Mouse (Mus musculus) CD8-positive naive resting alpha-beta T cell, adult 2 months (primary cell): Measurements from ENCODE around the gene Med18.
"Not testable (repeated sequence)": the region's sequence is repeated elsewhere in the genome, so short reads cannot be mapped to it uniquely, and the experiment has no call there.

ENCODE experiments used
- DNase-seq, 2 experiments: peaks; one replicate each; pipeline ENCODE4 v3.0.0; 2022; ENCODE audit warnings: low read depth in 2 of 2, low spot score in 2 of 2

Gene Med18

GRCm38 (mm10) chr4:132482956-132483608 is 19.4 kb upstream of the Med18 start:
- DNase-seq: no peak

GRCm38 (mm10) chr4:132482104-132482503 is 18.4 kb upstream of the Med18 start:
- not testable (repeated sequence) for DNase-seq

DNA sequence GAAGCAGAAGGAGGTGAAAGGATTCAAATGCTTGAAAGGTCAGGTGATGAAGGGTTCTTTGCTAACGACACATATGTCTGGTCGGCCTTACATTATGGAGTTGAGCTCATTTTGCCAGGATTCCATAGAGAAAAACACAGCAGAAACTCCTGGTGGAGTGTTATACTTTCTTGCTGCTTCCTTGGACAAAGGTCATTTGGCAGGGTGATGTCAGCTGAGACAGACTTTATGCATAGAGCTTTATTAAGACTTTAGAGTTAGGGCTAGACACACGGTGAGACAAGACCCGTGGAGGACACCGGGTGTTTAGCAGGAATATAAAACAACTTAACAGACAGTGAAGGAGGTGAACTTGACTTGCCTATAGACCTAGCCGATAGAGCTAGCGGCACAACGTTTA is 14.1 kb upstream of the Med18 start:
- no peak for DNase-seq

DNA sequence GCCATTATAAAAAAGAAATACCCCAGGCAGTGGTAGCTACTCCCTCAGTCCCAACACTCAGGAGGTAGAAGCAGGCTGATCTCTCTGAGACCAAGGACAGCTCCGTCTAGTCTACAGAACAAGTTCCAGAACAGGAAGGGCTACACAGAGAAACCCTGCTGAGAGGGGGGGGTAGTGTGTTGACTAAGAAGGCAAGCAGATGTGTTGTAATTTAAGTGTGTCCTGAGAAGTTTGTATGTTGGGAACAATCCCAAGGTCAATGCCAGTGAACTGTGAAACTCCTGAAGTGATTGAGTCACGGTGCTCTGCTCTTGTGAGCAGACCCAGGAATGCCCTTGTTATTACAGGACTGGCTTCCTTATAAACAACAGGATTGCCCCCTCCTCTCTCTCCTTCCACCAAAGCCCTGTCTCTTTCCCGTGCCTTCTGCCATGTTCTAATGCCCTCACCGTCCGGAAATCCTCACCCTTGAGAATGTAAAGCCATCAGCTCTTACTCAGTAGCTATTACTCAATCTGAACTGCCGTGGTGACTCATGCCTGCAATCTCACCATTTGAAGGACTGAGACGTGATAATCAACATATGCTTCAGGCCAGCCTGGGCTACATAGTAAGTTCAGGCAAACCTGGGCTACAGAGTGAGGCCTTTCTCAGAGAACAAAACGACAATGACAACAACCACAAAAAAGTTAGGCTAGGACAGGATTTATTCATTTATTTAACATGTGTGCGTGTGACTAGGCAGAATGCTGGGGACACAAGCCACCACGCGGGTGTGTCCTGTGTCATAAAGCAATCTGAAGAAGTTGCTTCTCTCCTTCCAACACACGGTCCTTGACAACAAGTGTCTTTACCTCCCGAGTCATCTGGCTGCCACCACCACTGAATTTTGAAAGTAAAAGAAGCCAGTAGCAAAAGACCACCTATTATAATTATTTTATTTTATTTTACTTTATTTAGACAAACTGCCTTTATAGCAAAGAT is 12.5 kb upstream of the Med18 start:
- DNase-seq: no peak

DNA sequence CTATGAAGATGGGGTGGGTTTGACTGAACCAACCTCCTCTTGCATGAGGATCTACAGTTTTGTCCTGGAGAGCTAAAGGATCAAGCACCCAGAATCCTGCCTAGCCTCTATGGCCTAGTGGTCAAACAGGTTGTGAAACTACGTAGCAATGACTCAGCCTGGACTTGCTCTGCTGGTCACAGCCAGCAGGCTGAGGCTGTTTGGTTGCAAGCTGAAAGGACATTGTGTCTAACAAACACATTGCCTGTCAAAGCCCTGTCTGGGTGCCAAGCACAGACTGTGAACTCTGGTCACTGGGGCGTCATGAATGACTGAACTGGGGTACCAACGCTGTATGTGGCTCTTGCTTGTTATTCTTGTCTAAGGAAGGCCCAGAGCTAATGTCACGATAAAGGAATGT is 10.9 kb upstream of the Med18 start:
- no peak for DNase-seq

DNA sequence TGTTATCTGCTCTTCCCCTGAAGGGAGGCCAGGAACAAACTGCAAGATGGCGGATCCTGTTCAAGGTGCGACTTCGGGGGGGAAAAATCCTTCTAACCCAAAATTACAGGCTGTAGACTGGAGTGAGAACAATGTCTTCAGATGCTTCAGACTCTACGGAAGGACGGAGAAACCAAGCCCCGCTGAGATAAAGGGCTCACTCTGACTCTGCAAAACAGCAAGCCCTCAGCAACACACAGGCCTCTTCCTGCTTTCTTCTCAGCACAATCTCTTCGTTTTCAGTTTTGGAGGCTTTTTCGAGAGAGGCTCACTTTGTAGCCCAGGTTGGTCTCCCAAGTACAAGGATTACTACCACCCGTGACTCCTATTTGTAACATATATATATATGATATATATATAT is 9.7 kb upstream of the Med18 start:
- no peak for DNase-seq

GRCm38 (mm10) chr4:132469873-132470272 is 6.2 kb upstream of the Med18 start:
- no peak for DNase-seq

- DNase-seq: no peak
Measured at GRCm38 (mm10) chr4:132464255-132464613, 513 bp upstream of the Med18 start.

GRCm38 (mm10) chr4:132462836-132463235 is 885 bp downstream of the Med18 start:
- DNase-seq: no peak

DNA sequence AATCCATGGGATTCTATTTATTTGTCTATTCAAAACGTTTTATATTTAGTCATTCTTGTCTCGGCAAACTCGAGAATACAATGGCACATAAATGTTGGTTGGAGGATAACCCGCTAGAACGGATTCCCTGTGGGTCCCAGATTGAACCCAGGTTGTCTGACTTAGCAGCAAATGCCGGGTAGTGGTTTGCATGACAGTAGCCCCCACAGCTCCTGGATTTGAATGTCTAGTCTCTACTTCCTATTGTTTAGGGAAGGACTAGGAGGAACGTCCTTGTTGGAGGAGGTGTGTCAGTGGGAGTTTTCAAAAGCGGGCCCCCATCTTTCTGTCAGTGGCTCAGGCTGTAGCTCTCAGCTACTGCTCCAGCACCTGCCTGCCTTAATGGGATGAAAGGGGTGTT is 3.5 kb downstream of the Med18 start:
- DNase-seq: no peak

DNA sequence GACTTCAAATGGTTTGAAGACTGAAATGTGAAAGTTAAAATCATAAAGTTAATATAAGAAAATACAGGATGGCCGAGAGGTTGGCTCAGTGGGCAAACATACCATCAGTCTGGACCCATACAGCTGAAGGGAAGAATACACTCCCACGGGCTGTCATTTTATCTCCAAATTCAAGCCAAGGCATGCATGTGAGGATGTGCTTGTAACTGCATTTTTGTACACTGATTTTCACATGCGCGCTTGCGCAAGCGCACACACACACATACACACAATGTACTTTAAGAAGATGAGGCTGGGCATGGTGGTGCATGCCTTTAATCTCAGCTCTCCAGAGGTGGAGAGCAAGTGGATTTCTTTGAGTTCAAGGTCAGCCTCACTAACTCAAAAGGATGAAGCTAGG is 8.2 kb downstream of the Med18 start:
- DNase-seq: no peak

DNA sequence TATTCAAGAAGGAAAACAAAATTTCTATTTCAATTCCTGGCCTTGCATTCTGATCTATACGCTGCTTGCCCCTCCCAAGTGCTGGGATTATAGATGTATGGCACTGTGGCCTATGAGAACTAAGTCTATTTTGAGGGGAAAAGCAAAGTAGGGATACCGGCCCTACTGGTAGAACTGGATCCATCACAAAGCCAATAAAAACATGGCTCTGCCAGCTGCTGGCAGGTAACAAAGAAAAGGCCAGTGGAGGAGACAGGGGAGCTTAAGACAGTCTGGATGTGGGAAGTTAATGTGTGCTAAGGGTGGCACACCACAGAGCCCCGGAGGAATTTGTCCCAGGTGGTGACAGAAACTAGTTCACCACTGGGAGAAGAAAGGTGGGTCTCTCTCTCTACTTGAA is 8.6 kb downstream of the Med18 start:
- no peak for DNase-seq

DNA sequence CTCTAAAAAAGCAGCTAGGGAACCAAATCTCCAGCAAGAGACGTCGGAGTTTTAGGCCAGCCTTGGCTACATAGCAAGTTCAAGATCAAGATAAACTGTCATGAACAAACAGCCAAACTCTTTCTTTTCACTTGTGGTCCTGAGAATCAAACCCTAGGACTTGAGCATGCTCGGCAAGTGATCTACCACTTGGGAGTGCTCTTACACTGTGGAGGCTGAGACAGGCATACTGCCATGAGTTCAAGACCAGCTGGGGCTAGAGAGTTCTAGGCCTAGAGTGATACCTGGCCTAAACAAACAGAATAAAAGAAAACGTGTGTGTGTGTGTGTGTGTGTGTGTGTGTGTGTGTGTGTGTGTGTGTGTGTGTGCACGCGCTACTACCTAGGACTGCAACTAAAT is 9.5 kb downstream of the Med18 start:
- no peak for DNase-seq

DNA sequence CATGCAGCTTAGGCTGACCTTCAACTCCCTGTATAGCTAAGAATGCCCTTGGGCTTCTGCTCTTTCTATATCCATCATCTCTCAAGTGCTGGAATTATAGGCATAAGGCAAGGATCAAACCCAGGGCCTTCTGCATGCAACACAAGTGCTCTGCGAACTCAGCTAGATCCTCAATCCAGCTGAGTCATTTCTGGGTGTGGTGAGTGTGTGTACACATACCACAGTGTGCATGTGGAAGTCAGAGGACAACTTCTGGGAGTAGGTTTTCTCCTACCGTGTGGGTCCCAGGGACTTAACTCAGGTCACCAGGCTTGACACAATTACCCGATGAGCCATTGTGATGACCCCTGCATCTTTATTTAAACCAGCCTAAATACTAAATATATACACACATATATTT is 13.9 kb downstream of the Med18 start:
- DNase-seq: no peak

DNA sequence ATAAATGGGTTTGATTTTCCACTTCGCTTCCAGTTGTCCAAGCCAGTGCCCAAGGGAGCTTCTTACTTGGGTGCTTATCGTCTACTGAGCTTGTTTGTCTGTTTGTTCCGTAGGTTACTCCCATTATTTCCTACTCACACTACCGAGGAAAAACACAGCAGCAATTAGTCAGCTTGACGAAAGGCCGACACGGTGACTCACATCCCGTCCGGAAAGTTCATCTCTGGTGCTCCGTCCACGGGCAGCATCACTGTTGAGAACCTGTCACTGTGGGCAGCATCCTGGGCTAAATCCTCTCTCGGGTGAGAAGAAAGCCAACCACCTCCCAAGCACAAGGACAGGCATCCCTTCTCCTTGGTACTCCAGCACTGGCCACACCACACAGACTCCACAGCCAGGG is 17.6 kb downstream of the Med18 start:
- DNase-seq: no peak

DNA sequence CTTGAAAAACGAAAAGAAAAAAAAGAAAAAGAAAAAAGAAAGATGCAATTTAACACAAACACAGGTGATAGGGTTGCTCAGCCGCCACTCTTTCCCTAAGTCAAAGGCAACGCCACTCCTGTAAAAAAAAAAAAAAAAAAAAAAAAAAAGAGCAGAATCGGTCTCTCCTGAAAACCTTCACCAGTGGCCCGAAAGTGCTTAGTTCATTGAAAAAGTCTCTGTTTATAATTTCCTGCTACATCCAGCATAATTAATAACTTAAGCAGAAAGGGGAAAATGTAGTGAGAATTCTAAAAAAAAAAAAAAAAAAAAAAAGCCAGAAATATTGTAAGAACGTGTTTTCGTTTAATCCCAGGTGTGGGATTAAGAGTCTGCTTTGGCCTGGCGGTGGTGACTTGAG is 19.2 kb downstream of the Med18 start:
- no peak for DNase-seq

DNA sequence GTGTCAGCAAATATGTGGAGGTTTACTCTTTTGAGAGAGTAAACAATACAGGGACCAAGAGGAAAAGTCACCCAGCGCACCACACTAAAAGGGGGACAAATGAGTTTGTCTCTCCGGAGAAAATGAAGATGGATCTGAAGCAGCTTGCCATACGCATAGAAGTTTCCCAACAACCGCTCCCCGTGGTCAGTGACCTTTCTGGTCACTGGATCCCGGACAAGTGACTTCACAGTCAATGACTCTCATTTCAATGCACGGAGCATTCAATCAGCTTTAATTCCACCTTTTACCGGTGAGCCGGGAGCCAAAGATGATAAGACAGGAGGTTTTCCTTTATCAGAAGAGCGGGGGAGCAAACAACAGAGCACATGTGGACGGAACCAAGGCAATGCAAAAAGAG is 25.9 kb downstream of the Med18 start:
- no peak for DNase-seq

GRCm38 (mm10) chr4:132432717-132433372 is 30.9 kb downstream of the Med18 start:
- no peak for DNase-seq

GRCm38 (mm10) chr4:132428022-132428542 is 35.6 kb downstream of the Med18 start:
- no peak for DNase-seq

DNA sequence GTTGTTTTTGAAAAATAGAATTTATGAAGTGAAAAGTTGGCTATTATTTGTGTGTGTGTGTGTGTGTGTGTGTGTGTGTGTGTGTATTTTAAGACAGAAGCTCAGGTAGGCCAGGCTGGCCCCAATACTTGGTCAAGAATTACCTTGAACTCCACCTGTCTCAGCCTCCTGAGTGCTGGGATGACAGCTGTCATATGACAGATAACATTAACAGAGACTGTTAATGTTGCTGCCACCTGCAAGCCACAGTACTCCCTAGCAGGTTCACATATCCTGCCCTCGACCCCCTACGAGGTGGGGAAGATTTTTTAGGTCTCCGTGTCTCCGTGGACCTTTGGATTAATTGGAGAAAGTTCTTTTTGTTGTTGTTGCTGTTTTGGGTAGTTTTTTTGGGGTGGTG is 36.2 kb downstream of the Med18 start:
- DNase-seq: no peak

GRCm38 (mm10) chr4:132426021-132426420 is 37.7 kb downstream of the Med18 start:
- DNase-seq: no peak

DNA sequence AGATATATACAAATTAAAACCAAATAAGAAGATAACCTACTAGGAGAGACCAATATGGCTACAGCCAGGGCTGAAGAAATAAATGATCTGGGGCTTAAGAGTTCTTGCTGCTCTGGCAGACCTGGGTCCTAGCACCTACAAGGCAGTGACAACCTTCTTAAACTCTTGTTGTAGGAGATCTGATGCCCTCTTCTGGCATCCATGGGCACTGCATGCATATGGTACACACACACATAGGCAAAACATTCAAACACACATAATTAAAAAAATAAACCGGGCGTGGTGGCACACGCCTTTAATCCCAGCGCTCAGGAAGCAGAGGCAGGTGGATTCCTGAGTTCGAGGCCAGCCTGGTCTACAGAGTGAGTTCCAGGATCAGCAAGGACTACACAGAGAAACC is 39.0 kb downstream of the Med18 start:
- peak in 1 of 2 experiments; percentile 27 for DNase-seq
